Mouse (Mus musculus) brain, embryonic 14.5 days (tissue): ENCODE measurements at regions not wholly inside any gene's neighbourhood (a gene's known extent, or its start where the extent isn't known, plus 50 kb on each side); places are given as distances from the start of the nearest gene placed in this dataset.

Source experiments
- DNase-seq: peaks from one replicate; pipeline ENCODE4 v3.0.0-alpha.2; 2011; ENCODE audit warnings: low read depth
- CTCF ChIP-seq: fragments of 200-500 bp; IDR thresholded peaks from 2 replicates; pipeline ENCODE4 v1.5.1; 2012; ENCODE audit warnings: inconsistent platforms, mild to moderate bottlenecking, moderate library complexity, borderline replicate concordance; ENCODE audit not compliant: insufficient read depth, insufficient read length; ENCODE audit errors: extremely low read depth
- POLR2A ChIP-seq: fragments of 200-500 bp; IDR thresholded peaks from 2 replicates; pipeline ENCODE4 v1.6.1; 2012; ENCODE audit warnings: mild to moderate bottlenecking, inconsistent platforms, borderline replicate concordance; ENCODE audit not compliant: poor library complexity, insufficient read depth, insufficient read length, severe bottlenecking; ENCODE audit errors: extremely low read depth

- TF ChIP-seq POLR2A = no peak
- TF ChIP-seq CTCF = no peak
- peak; percentile 12 for DNase-seq
Measured at GRCm38 (mm10) chr1:195371131-195371530, 194.6 kb upstream of the Cr2 start.
